ENCODE assay signal across 25 mouse cellular contexts in the genomic region with DNA sequence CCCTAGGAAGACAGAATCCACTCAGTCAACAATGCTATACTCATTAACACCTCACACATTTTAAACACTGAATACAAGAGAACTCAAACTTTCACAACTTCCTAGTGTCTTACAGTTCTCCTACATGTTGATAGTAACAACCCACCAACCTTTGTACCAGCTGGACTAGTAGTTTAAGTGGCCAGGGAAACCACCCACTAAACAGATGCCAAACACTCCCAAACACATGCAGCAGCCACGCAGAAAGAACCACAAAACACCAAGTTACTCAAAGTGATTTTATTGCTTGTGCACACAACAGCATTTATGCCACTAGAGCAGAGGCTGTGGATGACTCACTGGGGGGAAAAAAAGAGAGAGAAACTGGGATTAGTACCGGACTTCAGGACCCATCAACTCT. TPM values are rescaled to one million over a fixed set of nuclear protein-coding genes. Genes with fewer than 3 reads are reported as not detected.
DNase-seq lines count a peak whose midpoint lies in the region; TF ChIP-seq lines count a peak whose summit lies in the region.
"Had no signal": no experiment of that assay in that cellular context is flagged by ENCODE, and none has a peak within 500 bp of the region (broad histone marks: within the 10 kb centered on the region; RNA-seq: fewer than 3 reads in every experiment).

No protein-coding gene starts in this region.

- peaks cover 17% of the 10 kb centered on the region for H3K4me1 ChIP-seq in E14TG2a.4 (replicated peaks; ENCODE audit: low read depth, low read length)

- intact Hi-C loops in left cerebral cortex, postnatal 36 days (cut with DNase I) = no loop called here
- intact Hi-C loops in gastrocnemius, postnatal 14 days (cut with DNase I; ENCODE audit: low total_unique reads) = no loop called here

- no peaks in the 10 kb centered on the region for H3K27me3 ChIP-seq in E14TG2a.4 (ENCODE audit: insufficient read depth, low read length)
- H3K27me3 ChIP-seq: embryonic facial prominence, embryonic 13.5 days; forebrain, embryonic 12.5 days; hindbrain, embryonic 12.5 days; kidney, embryonic 15.5 days; limb, embryonic 13.5 days; liver, embryonic 15.5 days; midbrain, embryonic 12.5 days; Patski had no signal

- peak; percentile 30 to 34 for DNase-seq in left cerebral cortex, postnatal 36 days (ENCODE audit: low spot score in 2 of 2)
- no peak for DNase-seq in left cerebral cortex, adult 11 months (ENCODE audit: low spot score)
- DNase-seq in A20 (ENCODE audit: low read depth, low spot score) = peak; percentile 13
- DNase-seq in adipocyte (ENCODE audit: low spot score) = peak; percentile 38
- no peak for DNase-seq in gastrocnemius, postnatal 14 days
- DNase-seq in kidney, postnatal 4 days = no peak
- no peak for DNase-seq in lung, postnatal 10 days
- DNase-seq: adrenal gland, postnatal 10 days; cerebellum, adult 2 months; cerebellum, postnatal 25 days; embryo, embryonic 11 days; kidney, adult 11 months; kidney, postnatal 36 days; spleen, adult 18-20 months; thymus, postnatal 25 days had no signal

- no peaks in the 10 kb centered on the region for H3K9me3 ChIP-seq in E14TG2a.4 (ENCODE audit: low read length)
- H3K9me3 ChIP-seq: embryonic facial prominence, embryonic 13.5 days; forebrain, embryonic 12.5 days; hindbrain, embryonic 12.5 days; kidney, embryonic 15.5 days; limb, embryonic 13.5 days; liver, embryonic 15.5 days; midbrain, embryonic 12.5 days had no signal

- H3K36me3 ChIP-seq in E14TG2a.4 (ENCODE audit: insufficient read depth, low read length) = peaks cover 30% of the 10 kb centered on the region

- H3K4me3 ChIP-seq in E14TG2a.4 (replicated peaks; ENCODE audit: low read length) = peak overlapping the region; percentile 95
- H3K4me3 ChIP-seq: embryonic facial prominence, embryonic 13.5 days; erythroblast, embryonic 14.5 days; forebrain, embryonic 12.5 days; hindbrain, embryonic 12.5 days; kidney, embryonic 15.5 days; limb, embryonic 13.5 days; liver, embryonic 15.5 days; midbrain, embryonic 12.5 days had no signal

- TF ChIP-seq CTCF in E14TG2a.4 (conservative IDR thresholded peaks at IDR 0.05; ENCODE audit: low read length) = no peak

RNA-seq across cellular contexts. Expression of gene Rps13, which starts 2.7 kb away (rescaled TPM):
- 100 to 1,000 TPM; 185 to 202 TPM for total RNA-seq in left cerebral cortex, postnatal 36 days (2021)
- 100 to 1,000 TPM; 287 to 309 TPM for total RNA-seq in gastrocnemius, postnatal 14 days (2021)

RNA-seq across cellular contexts. Expression of gene Plekha7, which starts 23.1 kb away (rescaled TPM):
- 10 to 100 TPM; 22.0 to 24.8 TPM for total RNA-seq in left cerebral cortex, postnatal 36 days (2021)
- 1 to 10 TPM in 1 of 2 experiments, under 1 TPM in 1; 0.95 to 2.3 TPM for total RNA-seq in gastrocnemius, postnatal 14 days (2021)

Comparison
In these comparisons a context has a peak if more than half of its experiments do, and no peak if none do; other contexts are left out.
1. DNase-seq: peak in left cerebral cortex, postnatal 36 days (2 of 2), A20 (single experiment) and adipocyte (single experiment); none in left cerebral cortex, adult 11 months (single experiment), gastrocnemius, postnatal 14 days (single experiment), kidney, postnatal 4 days (0 of 2) and lung, postnatal 10 days (single experiment).
2. RNA of gene Plekha7, which starts 23.1 kb away (total RNA-seq): 22.0 to 24.8 TPM in left cerebral cortex, postnatal 36 days; 0.95 to 2.3 TPM in gastrocnemius, postnatal 14 days; every median in the first group is over 4 times any median in the second.